Mouse (Mus musculus): ENCODE data around the gene Mafk. TPM values are rescaled to one million over a fixed set of nuclear protein-coding genes. Genes with fewer than 3 reads are reported as not detected.
A peak's percentile ranks its signal among the peaks of the same experiment; 100 is the strongest.

The Mafk gene
- polyA plus RNA-seq, 1 experiment from 2014 or later, result 10.6 TPM

- no peaks in the 10 kb centered on the region for H3K36me3 ChIP-seq
Observed at GRCm38 (mm10) chr5:139811677-139812397, 20.5 kb downstream of the Mafk start.

GRCm38 (mm10) chr5:139812398-139813125 lies 21.2 kb downstream of the Mafk start:
- H3K9ac ChIP-seq, result no peak overlapping the region
- H3K27me3 ChIP-seq, result peaks cover 21% of the 10 kb centered on the region
- ATAC-seq (replicated peaks; ENCODE audit: low FRiP score), result no peak
- H3K36me3 ChIP-seq, result no peaks in the 10 kb centered on the region
- H3K4me3 ChIP-seq (replicated peaks), result no peak overlapping the region
- H3K9me3 ChIP-seq (replicated peaks), result no peaks in the 10 kb centered on the region
- WGBS, result 69% methylated on average over 20 of the region's 20 CpGs
- peaks cover 13% of the 10 kb centered on the region; the same call in 1 of the 2 replicates for H3K4me1 ChIP-seq
- no peak overlapping the region for H3K27ac ChIP-seq
- H3K4me2 ChIP-seq, result no peak overlapping the region

More at GRCm38 (mm10) chr5:139811677-139812397, 20.5 kb downstream of the Mafk start:
- H3K9me3 ChIP-seq (replicated peaks), result no peaks in the 10 kb centered on the region
- 74% methylated on average over 15 of the region's 15 CpGs for WGBS
- no peak overlapping the region for H3K27ac ChIP-seq
- peaks cover 21% of the 10 kb centered on the region for H3K27me3 ChIP-seq
- ATAC-seq (replicated peaks; ENCODE audit: low FRiP score), result no peak
- H3K4me3 ChIP-seq (replicated peaks), result no peak overlapping the region
- H3K4me2 ChIP-seq, result no peak overlapping the region
- H3K4me1 ChIP-seq, result peaks cover 13% of the 10 kb centered on the region; the same call in 1 of the 2 replicates
- H3K9ac ChIP-seq, result no peak overlapping the region

- H3K9me3 ChIP-seq (replicated peaks), result no peaks in the 10 kb centered on the region
- H3K27ac ChIP-seq, result no peak overlapping the region
- peaks cover 13% of the 10 kb centered on the region; the same call in 1 of the 2 replicates for H3K4me1 ChIP-seq
- no peak overlapping the region for H3K9ac ChIP-seq
- H3K27me3 ChIP-seq, result peaks cover 21% of the 10 kb centered on the region
- ATAC-seq (replicated peaks; ENCODE audit: low FRiP score), result no peak
- H3K4me3 ChIP-seq (replicated peaks), result no peak overlapping the region
- WGBS, result 46% methylated on average over 10 of the region's 10 CpGs
- H3K4me2 ChIP-seq, result peak overlapping the region; percentile 52
- no peaks in the 10 kb centered on the region for H3K36me3 ChIP-seq
Observed at GRCm38 (mm10) chr5:139813126-139813490, 21.8 kb downstream of the Mafk start.

- H3K4me2 ChIP-seq, result peak overlapping the region; percentile 52
- peak overlapping the region; percentile 45; the same call in 1 of the 2 replicates for H3K27ac ChIP-seq
- peaks cover 13% of the 10 kb centered on the region; the same call in 1 of the 2 replicates for H3K4me1 ChIP-seq
- WGBS, result 3% methylated on average over 13 of the region's 13 CpGs
- peaks cover 21% of the 10 kb centered on the region for H3K27me3 ChIP-seq
- no peaks in the 10 kb centered on the region for H3K9me3 ChIP-seq (replicated peaks)
- H3K4me3 ChIP-seq (replicated peaks), result peak overlapping the region; percentile 34
- peak; percentile 41 for ATAC-seq (replicated peaks; ENCODE audit: low FRiP score)
- no peaks in the 10 kb centered on the region for H3K36me3 ChIP-seq
- peak overlapping the region; percentile 38; the same call in 1 of the 2 replicates for H3K9ac ChIP-seq
Observed at GRCm38 (mm10) chr5:139813963-139814381, 22.7 kb downstream of the Mafk start.

GRCm38 (mm10) chr5:139815964-139816363 lies 24.7 kb downstream of the Mafk start:
- Histone ChIP-seq H3K9ac (no peak overlapping the region), H3K9me3 (replicated peaks) (no peaks in the 10 kb centered on the region), H3K4me2 (no peak overlapping the region), H3K27ac (no peak overlapping the region), H3K36me3 (no peaks in the 10 kb centered on the region), H3K27me3 (peaks cover 21% of the 10 kb centered on the region), H3K4me3 (replicated peaks) (no peak overlapping the region), H3K4me1 (peaks cover 13% of the 10 kb centered on the region; the same call in 1 of the 2 replicates)
- 69% methylated on average over 6 of the region's 6 CpGs for WGBS
- ATAC-seq (replicated peaks; ENCODE audit: low FRiP score), result no peak

- no peak overlapping the region for H3K9ac ChIP-seq
- H3K4me1 ChIP-seq, result peaks cover 13% of the 10 kb centered on the region
- H3K4me3 ChIP-seq (replicated peaks), result no peak overlapping the region
- H3K27ac ChIP-seq, result no peak overlapping the region
- H3K9me3 ChIP-seq (replicated peaks), result no peaks in the 10 kb centered on the region
- no peak for ATAC-seq (replicated peaks; ENCODE audit: low FRiP score)
- H3K27me3 ChIP-seq, result peaks cover 21% of the 10 kb centered on the region
- H3K4me2 ChIP-seq, result no peak overlapping the region
- peaks cover under 1% of the 10 kb centered on the region for H3K36me3 ChIP-seq
Observed at GRCm38 (mm10) chr5:139816445-139816844, 25.1 kb downstream of the Mafk start.

GRCm38 (mm10) chr5:139817292-139817691 lies 26.0 kb downstream of the Mafk start:
- WGBS, result 7% methylated on average over 1 of the region's 1 CpGs
- Histone ChIP-seq H3K36me3 (peaks cover 9% of the 10 kb centered on the region), H3K27me3 (peaks cover 21% of the 10 kb centered on the region), H3K27ac (no peak overlapping the region), H3K4me1 (peaks cover 15% of the 10 kb centered on the region), H3K9me3 (replicated peaks) (no peaks in the 10 kb centered on the region), H3K4me3 (replicated peaks) (no peak overlapping the region), H3K4me2 (no peak overlapping the region), H3K9ac (no peak overlapping the region)
- no peak for ATAC-seq (replicated peaks; ENCODE audit: low FRiP score)

GRCm38 (mm10) chr5:139818056-139818455 lies 26.7 kb downstream of the Mafk start:
- Histone ChIP-seq H3K4me1 (peaks cover 15% of the 10 kb centered on the region), H3K9ac (no peak overlapping the region), H3K9me3 (replicated peaks) (no peaks in the 10 kb centered on the region), H3K4me3 (replicated peaks) (no peak overlapping the region), H3K36me3 (peaks cover 17% of the 10 kb centered on the region), H3K27me3 (peaks cover 15% of the 10 kb centered on the region), H3K4me2 (no peak overlapping the region), H3K27ac (no peak overlapping the region)
- no peak for ATAC-seq (replicated peaks; ENCODE audit: low FRiP score)
- WGBS, result 83% methylated on average over 3 of the region's 3 CpGs

- H3K36me3 ChIP-seq, result peaks cover 24% of the 10 kb centered on the region
- H3K9me3 ChIP-seq (replicated peaks), result no peaks in the 10 kb centered on the region
- H3K27ac ChIP-seq, result no peak overlapping the region
- no peak overlapping the region for H3K4me2 ChIP-seq
- no peak overlapping the region for H3K4me3 ChIP-seq (replicated peaks)
- 48% methylated on average over 4 of the region's 4 CpGs for WGBS
- H3K27me3 ChIP-seq, result peaks cover 14% of the 10 kb centered on the region
- H3K4me1 ChIP-seq, result peaks cover 15% of the 10 kb centered on the region
- no peak for ATAC-seq (replicated peaks; ENCODE audit: low FRiP score)
- H3K9ac ChIP-seq, result no peak overlapping the region
Observed at GRCm38 (mm10) chr5:139818801-139819200, 27.5 kb downstream of the Mafk start.

GRCm38 (mm10) chr5:139819538-139820181 lies 28.3 kb downstream of the Mafk start, which contains the start of gene Tmem184a:
Gene Tmem184a, minus strand, starts transcription at chr5:139819917.
- Histone ChIP-seq H3K4me1 (peaks cover 11% of the 10 kb centered on the region), H3K4me3 (replicated peaks) (no peak within 1 kb of the TSS), H3K27ac (no peak within 1 kb of the TSS), H3K9ac (no peak within 1 kb of the TSS), H3K27me3 (peaks cover 6% of the 10 kb centered on the region), H3K4me2 (no peak within 1 kb of the TSS), H3K9me3 (replicated peaks) (no peaks in the 10 kb centered on the region), H3K36me3 (peaks cover 33% of the 10 kb centered on the region)
- WGBS, result 91% methylated on average over 9 of the region's 9 CpGs
- no peak for ATAC-seq (replicated peaks; ENCODE audit: low FRiP score)

GRCm38 (mm10) chr5:139821466-139822459 lies 30.4 kb downstream of the Mafk start:
- Histone ChIP-seq H3K4me3 (replicated peaks) (no peak overlapping the region), H3K4me2 (0 out of 2 replicates have a peak overlapping the region, but pooled peaks have one; percentile 6), H3K36me3 (peaks cover 34% of the 10 kb centered on the region), H3K9me3 (replicated peaks) (no peaks in the 10 kb centered on the region), H3K4me1 (peaks cover 24% of the 10 kb centered on the region), H3K9ac (no peak overlapping the region), H3K27me3 (no peaks in the 10 kb centered on the region), H3K27ac (peak overlapping the region; percentile 70)
- 36% methylated on average over 12 of the region's 12 CpGs for WGBS
- ATAC-seq (replicated peaks; ENCODE audit: low FRiP score), result 0 out of 2 replicates have a peak, but pooled peaks have one; percentile 54

Measured in kidney, embryonic 15.5 days (tissue).